Mouse (Mus musculus) brain, embryonic 14.5 days (tissue): Measurements from ENCODE around the gene Spock1.

Source experiments
- CTCF ChIP-seq: fragments of 200-500 bp; IDR thresholded peaks from 2 replicates; pipeline ENCODE4 v1.5.1; 2012; ENCODE audit warnings: inconsistent platforms, mild to moderate bottlenecking, moderate library complexity, borderline replicate concordance; ENCODE audit not compliant: insufficient read depth, insufficient read length; ENCODE audit errors: extremely low read depth
- POLR2A ChIP-seq: fragments of 200-500 bp; IDR thresholded peaks from 2 replicates; pipeline ENCODE4 v1.6.1; 2012; ENCODE audit warnings: mild to moderate bottlenecking, inconsistent platforms, borderline replicate concordance; ENCODE audit not compliant: poor library complexity, insufficient read depth, insufficient read length, severe bottlenecking; ENCODE audit errors: extremely low read depth

GRCm38 (mm10) chr13:57811253-57811652, 96.9 kb downstream of the Spock1 start:
- TF ChIP-seq POLR2A (no peak), CTCF (no peak)
